Mouse (Mus musculus): Measurements from ENCODE around the gene Nlgn1.

Gene Nlgn1

DNA sequence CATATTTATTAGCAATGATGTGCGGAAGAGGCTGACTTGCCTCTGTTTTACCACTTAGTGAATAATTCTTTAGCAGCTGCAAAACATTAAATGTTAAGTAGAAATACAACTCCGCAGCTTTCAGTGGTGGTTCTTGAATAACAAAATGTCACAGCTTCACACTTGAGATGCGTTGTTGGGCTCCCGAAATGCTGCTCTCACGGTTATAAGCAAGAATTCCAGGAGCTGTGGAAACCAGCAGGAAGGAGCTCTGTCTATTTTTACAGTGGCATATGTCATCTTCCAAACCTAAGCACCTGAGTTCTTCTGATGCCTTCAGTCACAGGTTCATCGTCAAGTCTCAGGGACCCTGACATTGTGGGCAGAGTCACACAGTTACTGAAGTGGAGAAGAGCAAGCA is 556.8 kb downstream of the Nlgn1 start:
- DNase-seq: no peak

DNA sequence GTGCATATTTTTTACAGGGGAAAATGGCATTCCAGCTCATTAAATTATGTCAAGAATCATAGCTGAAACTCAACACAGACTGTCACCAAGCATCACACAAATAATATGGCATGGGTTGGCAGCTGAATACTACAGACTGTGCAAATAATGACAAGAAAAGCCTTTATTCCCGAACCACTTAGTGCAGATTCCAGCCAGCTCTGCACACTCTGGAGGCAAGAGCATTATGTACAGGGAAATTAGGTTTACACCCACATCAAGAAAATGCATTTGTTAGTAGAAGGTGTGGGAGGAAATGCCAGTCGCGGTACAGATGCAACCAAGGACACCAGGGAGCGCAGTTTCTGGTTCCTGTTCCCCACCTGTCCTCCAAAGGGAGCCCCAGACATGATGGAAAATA is 558.4 kb downstream of the Nlgn1 start:
- DNase-seq: no peak

DNA sequence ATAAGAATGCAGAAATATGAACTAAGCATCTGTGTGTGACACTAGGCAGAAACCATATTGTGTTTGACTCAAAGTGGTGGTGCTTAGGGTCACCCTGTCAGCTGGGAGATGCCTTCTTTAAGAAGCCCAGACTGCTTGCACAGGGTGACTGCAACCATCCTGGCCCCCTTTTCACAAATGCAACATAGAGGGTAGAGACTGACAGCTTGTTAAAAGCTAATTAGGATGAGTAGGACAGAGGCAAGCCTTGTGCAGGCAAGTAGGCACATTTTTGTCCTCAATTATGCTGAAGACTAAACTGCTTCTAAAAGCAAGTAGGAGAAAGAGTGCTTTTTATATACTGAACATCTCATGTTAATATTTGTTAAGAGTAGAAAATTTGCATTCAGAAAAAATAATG is 558.8 kb downstream of the Nlgn1 start:
- no peak for DNase-seq

DNA sequence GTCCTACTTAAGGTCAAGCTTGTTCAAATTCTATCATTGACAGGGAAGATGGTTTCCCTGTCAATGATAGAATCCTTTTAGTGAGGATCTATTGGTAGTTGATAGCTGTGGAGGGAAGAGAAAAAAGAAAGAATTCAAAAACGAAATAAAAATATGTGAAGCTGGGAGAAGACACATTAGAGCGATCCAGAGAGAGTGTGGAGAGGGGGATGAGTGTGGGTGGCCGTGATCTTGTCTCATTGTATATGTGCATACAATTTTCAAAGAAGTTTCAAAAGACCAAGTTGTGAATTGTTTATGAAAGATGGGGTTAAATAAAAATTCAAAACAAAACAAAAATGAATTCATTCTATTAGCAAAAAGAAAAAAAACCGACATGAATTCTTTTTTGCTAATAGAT is 568.6 kb downstream of the Nlgn1 start:
- DNase-seq: no peak

DNA sequence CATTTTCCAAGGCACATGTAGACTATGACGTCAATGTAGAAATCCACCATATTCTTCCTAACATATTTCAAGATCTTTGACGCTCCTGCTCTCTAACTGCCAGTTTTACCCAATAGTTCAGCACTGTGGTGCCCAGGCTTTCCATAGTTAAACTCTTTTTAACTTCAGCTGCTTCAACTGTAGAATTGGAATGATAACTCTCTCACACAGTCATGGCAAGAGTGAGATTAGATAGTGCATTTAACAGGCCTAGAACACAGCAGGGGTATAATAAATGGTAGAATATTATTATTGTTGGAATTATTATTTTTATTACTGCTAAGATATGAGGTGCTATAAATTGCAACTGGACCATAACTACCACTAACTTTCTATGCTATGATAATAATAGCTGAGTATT is 574.4 kb downstream of the Nlgn1 start:
- DNase-seq: no peak

DNA sequence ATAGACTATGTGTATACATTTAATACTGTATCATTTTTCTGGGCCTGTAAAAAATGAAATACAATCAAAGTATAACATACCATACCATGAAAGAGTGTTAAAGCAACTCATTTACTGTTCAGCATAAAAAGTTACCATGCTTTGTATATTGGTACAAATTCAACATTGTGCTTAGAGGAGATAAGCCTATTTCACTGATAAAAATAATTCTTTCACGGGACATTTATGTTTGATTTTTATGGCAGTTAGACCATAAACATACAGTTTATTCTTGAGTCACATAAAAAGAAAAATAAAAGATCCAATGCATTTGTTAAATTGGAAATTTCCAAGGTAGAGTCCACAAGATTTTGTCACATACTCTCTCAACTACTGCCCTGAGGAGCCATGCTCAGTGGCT is 608.1 kb downstream of the Nlgn1 start:
- no peak for DNase-seq

DNA sequence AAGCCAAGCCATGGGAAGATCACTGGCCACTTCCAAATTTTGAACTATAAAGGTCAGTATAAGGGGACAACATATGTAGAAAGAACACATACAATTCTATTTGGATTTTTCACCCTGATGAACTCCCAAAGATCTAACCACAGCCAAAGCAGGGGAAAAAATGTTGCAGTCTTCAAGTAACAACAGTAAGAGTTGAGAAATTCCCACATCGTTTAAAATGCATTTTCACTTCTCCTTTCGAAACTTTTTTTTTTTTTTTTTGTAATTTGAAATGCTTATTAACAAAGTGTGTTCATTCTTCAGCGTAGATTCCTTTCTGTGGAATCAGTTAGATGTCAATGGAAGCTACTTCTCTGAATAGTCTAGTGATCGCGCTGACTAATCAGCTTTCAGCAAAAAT is 610.8 kb downstream of the Nlgn1 start:
- DNase-seq: no peak

DNA sequence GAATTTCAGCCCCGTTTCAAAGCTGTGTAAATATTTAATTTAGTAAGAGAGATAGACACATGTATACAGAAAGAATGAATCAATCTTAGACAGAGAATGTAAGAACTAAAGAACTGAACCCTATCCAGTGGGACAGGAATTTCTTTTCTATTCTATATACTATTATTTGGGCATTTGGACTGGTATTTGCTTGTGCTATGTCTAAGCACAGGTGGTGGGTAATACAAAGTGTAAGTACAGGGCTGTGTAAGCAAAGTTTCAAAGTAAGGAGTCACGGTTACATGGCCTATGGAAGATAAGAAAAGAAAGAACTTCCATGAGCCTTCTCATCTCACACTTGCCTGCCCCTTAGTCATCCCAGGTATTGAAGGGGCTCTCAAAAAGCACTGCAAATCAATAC is 624.9 kb downstream of the Nlgn1 start:
- DNase-seq: no peak

DNA sequence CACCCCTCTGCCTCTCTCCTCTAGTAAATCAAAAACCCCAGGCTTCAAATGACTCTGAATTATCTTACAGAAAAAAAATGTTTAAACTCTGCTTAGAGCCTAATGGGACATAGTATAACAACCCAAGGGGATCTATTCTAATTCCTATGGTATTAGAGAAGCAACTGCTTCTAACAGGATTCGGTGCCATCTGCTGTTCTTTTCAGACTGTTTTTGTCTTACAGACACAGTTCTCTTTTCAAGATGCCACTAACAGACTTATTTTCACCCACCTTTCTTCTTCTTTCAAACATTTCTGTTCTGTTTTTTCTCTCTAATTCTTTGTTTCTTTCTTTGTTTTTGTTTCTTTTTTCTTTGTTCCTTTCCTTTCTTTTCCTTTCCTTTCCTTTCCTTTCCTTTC is 635.0 kb downstream of the Nlgn1 start:
- DNase-seq: no peak

DNA sequence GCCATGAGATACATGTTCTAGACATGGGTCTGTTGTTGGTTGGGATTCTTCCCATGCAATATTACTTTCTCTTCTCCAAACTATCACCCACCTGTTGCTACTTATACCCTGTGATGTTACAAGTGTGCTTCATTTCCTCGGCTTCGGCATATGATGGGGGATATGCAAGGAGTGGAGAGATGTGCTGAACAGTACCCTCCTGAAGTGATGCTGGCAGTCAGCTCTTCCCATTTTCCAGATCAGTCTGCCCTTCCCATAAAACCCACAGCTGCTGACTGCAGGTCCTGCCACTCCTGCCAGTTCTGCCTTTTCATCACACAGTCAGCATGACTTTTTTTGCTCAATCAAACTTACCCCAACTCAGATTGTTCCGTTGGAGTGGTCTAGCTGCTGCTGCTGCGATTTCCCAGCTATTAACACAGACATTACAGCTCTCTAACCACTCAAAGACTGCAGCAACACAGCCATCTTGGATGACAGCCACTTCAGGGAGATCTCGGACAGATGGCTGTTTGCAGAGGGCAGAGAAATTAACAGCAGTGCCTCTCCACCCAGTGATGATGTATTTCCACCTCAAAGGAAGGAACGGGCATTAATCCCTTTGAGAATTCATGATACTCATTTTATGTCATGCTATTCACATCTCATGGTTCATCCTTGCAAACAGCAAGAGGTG is 643.3 kb downstream of the Nlgn1 start:
- DNase-seq: no peak

DNA sequence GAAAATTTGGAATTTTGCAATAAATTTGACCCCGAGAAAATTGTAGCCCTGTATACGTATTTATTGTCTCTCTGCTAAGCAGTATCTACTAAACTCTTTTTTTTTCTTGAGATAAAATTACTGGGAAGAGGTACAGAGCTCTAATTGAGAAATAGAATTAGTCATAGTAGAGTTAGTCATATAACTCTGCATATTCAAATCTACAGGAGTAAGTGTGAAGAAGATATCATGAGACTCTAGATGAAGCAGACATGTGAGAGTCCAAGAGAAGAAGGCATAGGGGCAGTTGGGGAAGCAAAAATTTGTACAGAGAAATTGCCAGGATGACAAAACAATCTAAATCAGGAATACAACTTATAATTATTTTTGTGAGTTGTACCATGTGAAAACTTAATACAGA is 648.6 kb downstream of the Nlgn1 start:
- no peak for DNase-seq

DNA sequence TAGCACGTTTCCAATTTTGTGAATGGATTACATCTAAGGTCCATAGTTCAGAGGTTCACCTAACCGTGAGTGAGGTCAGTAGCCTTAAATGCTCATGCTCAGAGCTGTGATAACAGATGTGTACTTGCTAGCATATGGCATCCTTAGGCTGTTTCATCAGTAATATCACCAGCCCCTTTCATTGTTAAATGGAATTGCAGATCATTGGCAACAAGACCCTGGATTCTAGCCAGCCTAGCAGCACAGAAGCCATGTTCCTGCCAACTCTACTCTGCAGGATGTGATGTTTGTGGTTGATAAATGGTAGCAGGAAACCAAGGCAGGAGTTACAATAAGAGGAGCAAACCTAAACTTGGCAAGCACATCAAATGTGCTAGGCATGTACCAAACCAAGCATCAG is 652.9 kb downstream of the Nlgn1 start:
- no peak for DNase-seq

DNA sequence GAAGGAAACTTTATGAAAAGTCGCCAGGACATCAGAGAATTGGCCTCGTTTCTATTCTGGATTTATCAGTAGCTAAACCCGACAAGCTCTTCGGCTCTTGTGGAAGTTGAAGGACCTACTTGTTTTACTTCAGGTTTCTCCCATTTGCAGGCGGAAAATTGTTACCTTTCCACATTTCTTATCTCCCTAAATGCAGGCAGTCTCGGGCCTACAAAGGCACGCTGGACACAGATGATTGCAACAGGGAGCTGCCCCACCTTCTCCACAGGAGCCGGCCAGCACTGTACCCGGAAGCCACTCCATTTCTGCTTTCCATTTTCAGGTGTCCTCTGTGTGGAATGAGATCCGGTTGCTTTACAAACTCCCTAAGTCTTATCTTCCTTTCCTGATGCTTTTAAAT is 656.4 kb downstream of the Nlgn1 start:
- DNase-seq: no peak

DNA sequence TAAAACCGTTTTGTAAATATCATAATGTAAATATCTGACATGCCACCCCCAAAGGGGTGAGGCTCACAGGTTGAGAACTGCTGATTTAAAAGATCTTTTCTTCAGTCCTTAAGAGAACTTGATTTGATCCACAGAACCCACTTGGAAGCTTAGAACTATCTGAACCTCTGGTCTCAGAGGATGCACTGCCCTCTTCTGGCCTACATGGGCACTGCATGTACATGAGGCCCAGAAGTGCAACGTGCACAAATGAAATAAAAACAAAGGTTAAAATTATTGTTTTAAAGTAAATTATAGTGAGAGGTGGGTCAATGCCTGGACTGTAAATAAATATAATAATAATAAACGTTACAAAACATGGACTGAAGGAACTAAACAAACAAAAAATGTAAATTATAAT is 657.2 kb downstream of the Nlgn1 start:
- DNase-seq: no peak

DNA sequence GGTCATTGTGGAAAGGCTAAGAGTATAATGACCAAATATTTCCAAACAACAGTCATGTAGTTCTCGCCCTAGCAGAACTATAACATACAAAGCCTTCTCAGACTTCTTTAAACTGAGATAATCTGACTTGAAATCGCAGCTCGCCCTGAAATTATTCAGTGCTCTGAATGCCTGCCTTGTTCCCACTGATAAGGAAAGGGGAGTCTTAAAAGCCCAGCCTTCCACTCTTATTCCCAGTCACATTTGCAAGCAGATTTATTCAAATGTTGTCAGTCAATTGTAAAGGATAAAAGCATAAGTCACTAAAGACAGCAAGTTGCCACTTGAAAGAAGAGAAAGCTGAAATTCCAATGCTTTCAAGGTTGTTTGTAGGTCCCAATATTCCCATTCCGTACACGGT is 658.9 kb downstream of the Nlgn1 start:
- no peak for DNase-seq

DNA sequence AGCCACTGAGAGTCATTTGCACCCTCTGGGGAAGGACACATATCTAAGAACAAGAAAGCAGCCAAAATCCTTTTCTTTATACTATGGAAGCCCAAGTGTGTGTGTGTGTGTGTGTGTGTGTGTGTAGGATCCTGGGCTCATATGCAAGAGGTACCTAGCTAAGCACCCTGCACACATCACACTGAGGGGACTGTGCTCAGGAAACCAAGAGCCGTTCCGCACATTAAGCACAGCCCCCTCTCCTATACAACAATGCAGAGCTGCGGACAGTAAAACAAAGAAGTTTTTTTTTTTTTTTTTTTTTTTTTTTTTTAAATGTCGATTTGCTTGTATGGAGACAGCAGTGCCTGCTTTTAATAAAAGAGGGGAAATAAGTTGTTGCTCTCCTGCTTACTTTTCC is 659.5 kb downstream of the Nlgn1 start:
- no peak for DNase-seq

DNA sequence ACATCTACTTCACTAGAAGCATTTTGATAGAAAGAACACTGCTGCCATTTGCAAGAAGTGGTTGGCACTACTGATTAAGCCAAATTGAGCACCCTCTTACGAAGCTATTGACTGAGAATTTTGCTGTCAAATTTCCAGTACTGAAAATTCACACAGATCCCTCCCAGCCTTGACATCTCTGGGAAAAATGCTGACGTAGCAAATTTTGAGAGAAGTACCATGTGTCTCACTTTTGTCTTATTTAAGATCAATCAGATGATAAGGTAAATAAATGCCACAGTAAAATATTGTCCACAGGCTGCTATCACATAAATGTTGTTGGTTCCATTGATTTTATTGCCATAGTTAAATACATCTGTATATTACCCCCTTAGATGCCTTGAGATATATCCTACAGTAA is 668.8 kb downstream of the Nlgn1 start:
- DNase-seq: no peak

DNA sequence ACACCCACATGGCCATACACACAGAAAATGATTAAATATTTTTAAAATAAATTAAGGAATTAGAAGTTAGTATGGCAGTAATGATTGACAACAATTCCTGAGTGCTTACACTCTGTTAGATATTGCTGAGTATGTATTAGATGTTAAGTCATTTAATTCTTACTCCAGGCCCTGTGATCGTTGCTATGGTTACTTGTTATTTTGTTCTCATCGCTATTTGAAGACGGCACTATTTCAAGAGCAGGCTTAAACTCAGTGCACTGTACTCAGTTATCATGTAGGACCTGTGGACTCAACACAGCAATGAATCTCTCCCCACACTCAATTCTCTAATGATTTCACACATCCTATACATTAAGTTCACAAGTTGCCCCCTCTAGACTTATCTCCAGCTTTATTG is 672.0 kb downstream of the Nlgn1 start:
- no peak for DNase-seq

DNA sequence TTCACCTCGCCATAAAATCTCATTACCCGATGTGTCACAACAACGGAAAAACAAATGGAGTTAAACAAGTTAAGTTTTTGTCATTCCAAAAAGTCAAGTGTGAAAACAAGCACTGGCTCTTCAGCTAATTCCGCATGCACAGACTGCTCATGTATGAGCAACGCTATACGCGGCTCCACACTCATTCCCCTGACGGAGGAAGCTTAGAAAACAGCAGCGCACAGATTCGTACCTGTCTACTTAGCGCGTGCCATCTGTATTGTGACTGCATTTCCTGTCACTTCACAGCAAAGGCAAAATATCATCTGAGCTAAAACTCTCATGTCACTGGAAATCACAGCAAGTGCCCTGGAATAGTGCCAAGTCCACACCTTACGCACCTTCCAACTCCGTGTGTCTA is 674.3 kb downstream of the Nlgn1 start:
- no peak for DNase-seq

DNA sequence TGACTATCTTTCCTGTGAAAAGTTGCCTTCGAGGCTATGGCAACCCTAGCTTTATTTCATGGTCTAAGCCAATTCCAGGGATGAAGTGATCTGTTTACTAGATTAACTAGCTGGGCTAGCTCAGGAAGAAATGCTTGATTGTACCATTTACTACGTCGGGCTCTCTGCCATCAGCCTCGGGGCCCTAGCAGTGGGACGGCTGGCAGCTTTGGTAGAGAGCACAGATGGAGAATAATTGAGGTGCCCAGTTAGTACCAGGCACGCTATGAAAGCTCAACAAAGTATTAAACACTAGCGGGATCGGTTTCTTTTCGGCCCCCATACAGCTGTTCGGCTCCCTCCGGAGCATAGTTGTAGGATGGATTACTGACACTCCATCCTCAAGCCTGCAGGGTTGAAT is 675.2 kb downstream of the Nlgn1 start:
- DNase-seq: no peak

DNA sequence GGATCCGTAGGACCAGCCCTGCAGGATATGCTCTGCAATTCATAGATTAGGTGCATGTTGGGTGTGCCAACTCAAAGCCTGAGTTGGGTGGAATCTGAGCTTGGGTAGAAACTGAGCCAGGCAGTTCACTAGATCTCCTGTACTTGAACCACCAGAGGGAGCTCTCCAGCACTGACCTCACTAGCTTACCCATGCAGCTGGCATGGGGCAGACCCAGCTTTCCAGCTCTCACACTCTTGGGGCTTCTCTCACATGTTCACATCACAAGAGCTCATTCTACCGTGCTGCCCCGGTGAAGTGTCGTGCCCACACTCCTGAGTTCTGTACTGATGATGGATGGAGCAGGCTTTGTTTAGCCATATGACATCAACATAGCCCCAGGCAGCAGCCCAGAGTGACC is 679.2 kb downstream of the Nlgn1 start:
- no peak for DNase-seq

DNA sequence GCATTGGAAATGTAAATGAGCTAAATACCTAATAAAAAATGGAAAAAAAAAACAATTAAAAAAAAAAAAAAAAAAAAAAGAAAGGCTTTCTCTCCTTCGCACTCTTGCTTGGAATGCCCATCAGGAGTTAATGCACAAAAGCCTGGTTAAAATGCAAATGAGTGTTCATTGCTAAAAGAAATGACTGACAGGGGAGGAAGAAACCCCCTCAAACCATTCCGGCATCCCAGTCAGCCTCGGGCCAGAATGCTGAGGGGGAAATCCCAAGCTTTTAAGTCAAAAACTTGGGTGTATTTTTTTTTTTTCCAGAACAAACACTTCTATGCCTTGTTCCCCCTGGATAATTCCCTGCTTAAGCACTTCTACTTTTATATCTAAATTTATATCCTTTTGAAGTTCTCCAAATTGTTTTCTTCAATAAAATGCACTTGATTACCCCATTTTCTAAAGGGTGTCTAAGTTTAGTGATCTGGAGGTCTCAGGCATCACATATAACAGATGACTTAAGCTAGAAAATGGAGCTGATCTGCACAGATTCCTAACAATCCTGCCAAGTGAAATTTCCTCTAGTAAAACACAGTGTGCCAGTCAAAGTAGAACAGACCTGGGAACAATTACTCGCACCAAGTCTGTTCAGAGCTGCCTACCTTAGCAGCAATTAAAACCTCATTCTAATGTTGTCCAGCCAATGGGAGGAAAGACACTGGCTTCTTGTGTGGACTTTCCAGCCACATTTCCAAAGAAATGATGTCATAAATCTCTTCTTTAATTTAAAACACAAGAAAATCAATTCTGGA is 686.2 kb downstream of the Nlgn1 start:
- no peak for DNase-seq

DNA sequence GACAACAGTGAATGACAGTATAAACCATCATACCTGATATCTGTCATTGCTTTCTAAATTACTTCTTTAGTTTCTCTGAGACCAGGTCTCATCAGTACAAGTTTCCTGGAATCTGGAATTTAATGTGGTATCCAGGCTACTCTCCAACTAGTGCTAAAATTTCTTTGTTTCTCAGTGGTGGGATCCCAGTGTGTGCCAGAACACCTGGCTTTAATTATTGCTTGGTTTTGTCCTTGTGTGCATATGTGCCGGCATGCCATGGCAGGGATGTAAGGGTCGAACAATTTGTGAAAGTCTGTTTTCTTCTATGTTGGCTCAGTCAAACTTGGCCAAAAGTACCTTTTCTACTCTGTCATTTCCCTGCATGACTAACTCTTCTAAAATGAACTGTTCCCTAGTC is 703.1 kb downstream of the Nlgn1 start:
- no peak for DNase-seq

DNA sequence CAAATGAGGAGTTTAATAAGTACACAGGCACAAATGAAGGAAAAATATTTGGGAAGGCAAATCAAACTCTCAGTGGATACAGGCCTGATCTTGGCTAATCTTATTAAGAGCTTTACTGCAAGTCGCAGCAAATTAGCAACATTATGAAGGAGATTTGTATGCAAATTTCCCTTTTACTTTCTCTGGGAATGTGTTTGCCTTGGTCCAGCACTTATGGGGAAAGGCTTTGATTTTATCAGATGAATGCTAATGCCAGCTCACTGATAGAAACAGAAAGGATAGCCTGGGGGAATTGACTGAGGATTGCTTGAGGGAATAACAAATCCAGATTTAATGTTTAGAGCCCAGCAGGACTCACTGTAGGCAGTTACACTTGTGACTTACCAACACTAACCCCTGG is 725.7 kb downstream of the Nlgn1 start:
- DNase-seq: no peak

DNA sequence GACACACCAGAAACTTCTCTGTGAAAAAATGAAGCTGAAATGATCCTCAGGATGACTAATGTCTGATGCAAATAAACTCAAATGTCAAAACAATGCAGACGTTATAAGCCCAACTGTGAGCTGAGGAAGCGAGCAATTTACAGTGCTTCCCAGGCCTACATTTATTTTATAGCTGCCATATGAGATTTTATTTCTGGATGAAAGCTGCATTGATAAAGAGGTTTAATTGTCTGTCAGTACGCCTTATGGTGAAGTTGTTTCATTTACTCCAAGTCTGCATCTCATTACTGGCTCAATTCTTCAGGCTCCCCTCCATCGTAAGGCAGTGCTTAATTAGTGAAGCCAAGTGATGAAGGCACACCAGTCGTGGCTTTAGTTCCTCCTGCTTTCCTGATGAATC is 734.7 kb downstream of the Nlgn1 start:
- DNase-seq: no peak

Measured in thymus, postnatal 25 days (tissue).